Mouse (Mus musculus) lung, postnatal 0 days (tissue): ENCODE measurements around the gene Mfsd12.

Experiments
- CTCF ChIP-seq: IDR thresholded peaks from 2 replicates; pipeline ENCODE4 v1.5.1; 2016; ENCODE audit warnings: antibody characterized with exemption, mild to moderate bottlenecking
- EP300 ChIP-seq: IDR thresholded peaks from 2 replicates; pipeline ENCODE4 v1.6.1; 2016; ENCODE audit warnings: antibody characterized with exemption, mild to moderate bottlenecking, control low read depth

- peak; percentile 69 for TF ChIP-seq EP300
- TF ChIP-seq CTCF = no peak
Observed at GRCm38 (mm10) chr10:81326858-81327257, 30.4 kb upstream of the Mfsd12 start.
